Mouse (Mus musculus) liver, embryonic 14.5 days (tissue): ENCODE measurements around the gene Ltbp4.

Experiments used
- CTCF ChIP-seq: IDR thresholded peaks from 2 replicates; pipeline ENCODE4 v1.5.1; 2016; ENCODE audit warnings: antibody characterized with exemption, low read depth, control low read depth
- EP300 ChIP-seq: IDR thresholded peaks from 2 replicates; pipeline ENCODE4 v1.6.1; 2016; ENCODE audit warnings: antibody characterized with exemption, low read depth

- no peak for TF ChIP-seq CTCF
- no peak for TF ChIP-seq EP300
Measured at GRCm38 (mm10) chr7:27339114-27339513, 1.6 kb upstream of the Ltbp4 start.
